Mouse (Mus musculus) hematopoietic stem cell, adult 5-6 weeks (primary cell): ENCODE data around the gene 4930442H23Rik. TPM values are rescaled to one million over a fixed set of nuclear protein-coding genes. Genes with fewer than 3 reads are reported as not detected.
A peak's percentile ranks its signal among the peaks of the same experiment; 100 is the strongest.
"Not testable (repeated sequence)": the region's sequence is repeated elsewhere in the genome, so short reads cannot be mapped to it uniquely, and the experiment has no call there.

Experiments
- ATAC-seq, 2 experiments: fragments of 125-278 bp in 1 of 2; replicated peaks in 1 of 2; 2 replicates each; pipeline ENCODE4 v1.8.0; 2016 to 2017; ENCODE audit warnings: inconsistent platforms in 2 of 2, mild to moderate bottlenecking in 2 of 2, moderate number of reproducible peaks in 2 of 2, low read depth in 1 of 2, moderate TSS enrichment in 1 of 2; ENCODE audit not compliant: low FRiP score in 2 of 2, poor library complexity in 2 of 2, severe bottlenecking in 2 of 2, insufficient read depth in 1 of 2, low TSS enrichment in 1 of 2
- total RNA-seq: library from RNA; stranded (forward); fragments of 172-1452, 232-1000 nt; gene quantifications from 2 replicates; pipeline ENCODE4 v1.2.3, GENCODE M21; 2017

The 4930442H23Rik gene
- total RNA-seq, result not detected in 2 replicates

GRCm38 (mm10) chr10:81183805-81184204 is at the start of gene 4930442H23Rik:
Gene 4930442H23Rik (minus strand): TSS chr10:81183849.
- ATAC-seq, result no peak

GRCm38 (mm10) chr10:81233226-81233585 is 49.6 kb upstream of the 4930442H23Rik start:
- ATAC-seq, result 0 out of 4 replicates have a peak, but pooled peaks of 1 of the 2 experiments have one; percentile 4

GRCm38 (mm10) chr10:81232580-81233225 is 49.1 kb upstream of the 4930442H23Rik start, which contains the start of gene Zfr2:
Gene Zfr2 (plus strand): TSS chr10:81233155.
- ATAC-seq, result peak; percentile 89 to 94

- ATAC-seq, result no peak
Measured at GRCm38 (mm10) chr10:81231436-81231835, 47.8 kb upstream of the 4930442H23Rik start.

GRCm38 (mm10) chr10:81230438-81231332 is 47.0 kb upstream of the 4930442H23Rik start, which contains the start of gene Atcay:
Gene Atcay (minus strand): TSS chr10:81230833.
- ATAC-seq, result no peak

- ATAC-seq, result no peak
Measured at GRCm38 (mm10) chr10:81229735-81230437, 46.2 kb upstream of the 4930442H23Rik start.

GRCm38 (mm10) chr10:81223731-81224130 is 40.1 kb upstream of the 4930442H23Rik start:
- ATAC-seq, result not testable (repeated sequence)

GRCm38 (mm10) chr10:81221402-81222015 is 37.9 kb upstream of the 4930442H23Rik start:
- peak; percentile 49 to 69 for ATAC-seq

GRCm38 (mm10) chr10:81217964-81218363 is 34.3 kb upstream of the 4930442H23Rik start:
- ATAC-seq, result peak; percentile 53 to 79; a peak in 3 of 4 replicates

- not testable (repeated sequence) for ATAC-seq
Measured at GRCm38 (mm10) chr10:81217267-81217666, 33.6 kb upstream of the 4930442H23Rik start.

- no peak for ATAC-seq
Measured at GRCm38 (mm10) chr10:81216810-81217209, 33.2 kb upstream of the 4930442H23Rik start.

GRCm38 (mm10) chr10:81216260-81216659 is 32.6 kb upstream of the 4930442H23Rik start:
- ATAC-seq, result no peak

- no peak for ATAC-seq
Measured at GRCm38 (mm10) chr10:81210154-81210553, 26.5 kb upstream of the 4930442H23Rik start.

- ATAC-seq, result no peak
Measured at GRCm38 (mm10) chr10:81204137-81204536, 20.5 kb upstream of the 4930442H23Rik start.

- no peak for ATAC-seq
Measured at GRCm38 (mm10) chr10:81202978-81203720, 19.5 kb upstream of the 4930442H23Rik start.

- ATAC-seq, result no peak
Measured at GRCm38 (mm10) chr10:81201807-81202758, 18.4 kb upstream of the 4930442H23Rik start, which contains the start of gene Nmrk2. Gene Nmrk2 (minus strand): TSS chr10:81202051.
